Mouse (Mus musculus) spleen, adult 2 months (tissue): ENCODE results near the gene Zmpste24.

Experiments
- CTCF ChIP-seq: fragments of 200-500 bp; IDR thresholded peaks from 2 replicates; pipeline ENCODE4 v1.5.1; 2011; ENCODE audit warnings: mild to moderate bottlenecking, inconsistent platforms; ENCODE audit not compliant: insufficient read depth, insufficient read length, insufficient replicate concordance; ENCODE audit errors: extremely low read depth
- POLR2A ChIP-seq: fragments of 200-500 bp; IDR thresholded peaks from 2 replicates; pipeline ENCODE4 v1.6.1; 2011; ENCODE audit warnings: low read depth, low read length, inconsistent platforms

- TF ChIP-seq POLR2A (no peak), CTCF (no peak)
These were observed 11.1 kb upstream of the Zmpste24 start, which contains the start of gene Tmco2 for GRCm38 (mm10) chr4:121109126-121109525.
